In the genomic region with DNA sequence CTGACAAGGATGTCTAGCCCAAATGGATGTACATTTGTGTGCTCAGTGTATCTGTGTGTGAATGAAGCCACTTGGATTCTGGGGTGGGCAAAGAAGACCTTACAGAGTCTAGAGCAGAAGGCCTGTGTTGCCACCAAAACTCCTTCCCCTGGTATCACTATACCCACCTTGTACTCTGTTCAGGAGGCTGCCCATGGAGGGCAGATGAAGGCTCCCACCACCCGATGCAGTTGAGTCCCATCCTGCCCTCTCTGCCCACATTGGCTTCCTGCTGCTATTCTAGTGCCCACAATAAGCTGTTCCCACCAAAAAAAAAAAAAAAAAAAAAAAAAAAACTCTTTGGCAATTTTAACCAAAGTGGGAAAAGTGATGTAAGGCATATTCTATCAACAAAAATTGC, we compare ENCODE assay signal across 26 mouse cellular contexts. TPM values are rescaled to one million over a fixed set of nuclear protein-coding genes. Genes with fewer than 3 reads are reported as not detected.
"Had no signal": no experiment of that assay in that cellular context is flagged by ENCODE, and none has a peak within 500 bp of the region (broad histone marks: within the 10 kb centered on the region; RNA-seq: fewer than 3 reads in every experiment).

No protein-coding gene starts in this region.

- H3K4me3 ChIP-seq: lung, embryonic 15.5 days; midbrain, embryonic 13.5 days; midbrain, embryonic 15.5 days; neural tube, embryonic 12.5 days; stomach, embryonic 15.5 days had no signal

- H3K27me3 ChIP-seq: lung, embryonic 15.5 days; midbrain, embryonic 13.5 days; midbrain, embryonic 15.5 days; neural tube, embryonic 12.5 days; stomach, embryonic 15.5 days had no signal

- H3K27ac ChIP-seq: liver, embryonic 14.5 days; lung, embryonic 15.5 days; macrophage; midbrain, embryonic 13.5 days; midbrain, embryonic 15.5 days; neural tube, embryonic 12.5 days; stomach, embryonic 15.5 days; stomach, postnatal 0 days had no signal

- H3K9ac ChIP-seq: liver, embryonic 14.5 days; lung, embryonic 15.5 days; midbrain, embryonic 13.5 days; midbrain, embryonic 15.5 days; neural tube, embryonic 12.5 days; stomach, embryonic 15.5 days had no signal

- H3K36me3 ChIP-seq: lung, embryonic 15.5 days; midbrain, embryonic 13.5 days; midbrain, embryonic 15.5 days; neural tube, embryonic 12.5 days; stomach, embryonic 15.5 days had no signal

- DNase-seq: lung, adult 2 months; lung, postnatal 14 days; lung, postnatal 36 days; right cerebral cortex, postnatal 14 days; thymus, adult 2 months; thymus, postnatal 25 days; thymus, postnatal 4 days had no signal

- H3K4me2 ChIP-seq: lung, embryonic 15.5 days; midbrain, embryonic 11.5 days; midbrain, embryonic 13.5 days; midbrain, embryonic 15.5 days; neural tube, embryonic 12.5 days; stomach, embryonic 15.5 days had no signal

- H3K9me3 ChIP-seq: lung, embryonic 15.5 days; midbrain, embryonic 13.5 days; midbrain, embryonic 15.5 days; neural tube, embryonic 12.5 days; stomach, embryonic 15.5 days had no signal

- ATAC-seq: lung, postnatal 0 days; midbrain, embryonic 13.5 days; midbrain, embryonic 15.5 days had no signal

- H3K4me1 ChIP-seq: lung, embryonic 15.5 days; midbrain, embryonic 13.5 days; midbrain, embryonic 15.5 days; neural tube, embryonic 12.5 days; stomach, embryonic 15.5 days had no signal

RNA-seq across cellular contexts. Expression of gene Gm4756, which starts 28.0 kb away (rescaled TPM):
- total RNA-seq: megakaryocyte progenitor cell, adult 5-6 weeks; midbrain, postnatal 0 days; monocyte, adult 5-6 weeks; neutrophil, adult 5-6 weeks had no signal
- polyA plus RNA-seq: liver, embryonic 16.5 days; lung, embryonic 15.5 days; lung, postnatal 0 days; macrophage; midbrain, embryonic 11.5 days; midbrain, embryonic 13.5 days; midbrain, embryonic 15.5 days; midbrain, postnatal 0 days; neural tube, embryonic 12.5 days; neural tube, embryonic 14.5 days; spleen, adult 2 months; stomach, embryonic 15.5 days; stomach, postnatal 0 days; testis, adult 2 months; thymus, adult 2 months; urinary bladder, adult 2 months had no signal
